Mouse (Mus musculus) CH12.LX (cell line): ENCODE measurements at regions not wholly inside any gene's neighbourhood (a gene's known extent, or its start where the extent isn't known, plus 50 kb on each side); places are given as distances from the start of the nearest gene placed in this dataset.

Source experiments
- CTCF ChIP-seq, 2 experiments: IDR thresholded peaks in 1 of 2; conservative IDR thresholded peaks in 1 of 2; 2 replicates each; pipeline ENCODE4 v1.5.1; 2011 to 2012; ENCODE audit warnings: low read depth in 2 of 2, low read length in 2 of 2, improper control_type of control experiment in 1 of 2, inconsistent platforms in 1 of 2, mild to moderate bottlenecking in 1 of 2, moderate library complexity in 1 of 2
- E2F4 ChIP-seq: IDR thresholded peaks from 2 replicates; pipeline ENCODE4 v1.6.1; 2011; ENCODE audit warnings: low read depth, low read length, improper control_type of control experiment; ENCODE audit not compliant: insufficient replicate concordance
- MEF2A ChIP-seq: IDR thresholded peaks from 2 replicates; pipeline ENCODE4 v1.6.1; 2014; ENCODE audit warnings: low read depth, mild to moderate bottlenecking, inconsistent platforms, low read length, improper control_type of control experiment, borderline replicate concordance
- USF2 ChIP-seq: conservative IDR thresholded peaks from 2 replicates; pipeline ENCODE4 v1.6.1; 2011; ENCODE audit warnings: low read depth, low read length, improper control_type of control experiment
- ZC3H11A ChIP-seq: IDR thresholded peaks from 2 replicates; pipeline ENCODE4 v1.6.1; 2012; ENCODE audit warnings: low read depth, mild to moderate bottlenecking, inconsistent platforms, low read length, improper control_type of control experiment

DNA sequence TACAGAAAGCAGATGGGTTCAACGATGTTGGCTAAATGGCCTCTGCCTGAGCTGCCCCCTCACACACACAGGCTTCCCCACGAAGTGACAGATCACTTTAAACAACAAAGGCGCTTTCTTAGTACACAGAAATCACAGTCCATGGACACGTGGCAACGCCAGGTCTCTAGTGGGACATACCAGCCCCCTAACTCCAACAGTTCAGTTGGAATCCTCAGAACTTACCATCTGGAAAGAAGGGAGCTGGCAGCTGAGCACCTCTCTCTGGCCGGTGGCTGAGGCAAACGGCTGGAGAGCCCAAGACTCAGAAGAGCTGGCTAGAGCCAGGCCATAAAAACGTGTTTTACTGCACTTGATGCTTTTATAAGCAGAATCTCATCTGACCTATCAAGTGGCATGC lies 149.8 kb downstream of the Fndc1 start:
- no peak for TF ChIP-seq CTCF (conservative IDR thresholded peaks at IDR 0.05 in 1 of 2, IDR thresholded peaks at IDR 0.05 in 1 of 2; ENCODE audit: low read depth in 2 of 2, low read length in 2 of 2)
- TF ChIP-seq E2F4 = no peak
- no peak for TF ChIP-seq USF2
- TF ChIP-seq MEF2A = no peak
- no peak for TF ChIP-seq ZC3H11A
